Mouse (Mus musculus) adrenal gland, postnatal 4 days (tissue): ENCODE data around the gene Mgat5b. TPM values are rescaled to one million over a fixed set of nuclear protein-coding genes. Genes with fewer than 3 reads are reported as not detected.

Source experiments
- DNase-seq, 2 experiments: peaks; one replicate each; pipeline ENCODE4 v3.0.0; 2021 to 2022; ENCODE audit warnings: low spot score in 2 of 2, mixed read lengths in 2 of 2
- total RNA-seq, 2 experiments: library from RNA; stranded (reverse); gene quantifications; 2 replicates each; pipeline ENCODE4 v1.2.3; 2021

Gene Mgat5b
- total RNA-seq, 2 experiments from 2014 or later: 4.1 to 4.5 TPM

DNA sequence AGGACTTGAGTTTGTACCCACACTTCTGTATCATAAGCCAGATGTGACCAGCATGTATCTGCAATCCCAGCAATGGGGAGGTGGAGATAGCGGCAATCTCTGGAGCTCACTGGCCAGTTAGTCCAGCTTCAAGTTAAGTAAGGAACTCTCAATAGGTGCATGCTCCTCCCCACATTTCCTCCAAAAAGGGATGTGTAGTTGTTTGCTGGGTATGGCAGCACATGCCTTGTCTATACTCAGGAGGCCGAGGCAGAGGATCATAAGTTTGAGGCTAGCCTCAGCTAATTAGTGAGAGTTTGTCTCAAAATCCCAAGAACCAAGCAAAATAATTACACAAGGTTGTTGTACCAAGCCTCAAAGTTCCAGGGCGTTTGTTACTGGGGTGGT is 110.9 kb downstream of the Mgat5b start:
- no peak for DNase-seq

DNA sequence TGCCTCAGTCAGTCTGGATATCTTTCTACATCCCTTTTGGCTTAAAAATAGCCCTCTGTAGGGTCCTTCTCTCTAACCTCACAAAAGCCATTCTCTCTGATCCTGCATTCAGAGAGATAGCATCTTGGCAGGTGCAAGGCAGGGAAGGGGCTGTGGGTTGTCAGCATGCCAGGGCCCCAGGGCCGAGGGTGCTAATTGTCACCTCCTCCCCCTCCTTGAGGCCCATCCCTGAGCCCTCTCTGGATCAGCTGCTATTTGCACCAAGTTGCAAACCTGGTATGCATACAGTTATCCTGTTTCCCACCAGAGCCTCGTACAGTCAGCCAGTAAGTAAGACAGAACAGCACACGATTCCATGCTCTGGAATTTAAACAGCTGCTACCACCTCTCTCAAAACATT is 111.4 kb downstream of the Mgat5b start:
- DNase-seq: no peak

DNA sequence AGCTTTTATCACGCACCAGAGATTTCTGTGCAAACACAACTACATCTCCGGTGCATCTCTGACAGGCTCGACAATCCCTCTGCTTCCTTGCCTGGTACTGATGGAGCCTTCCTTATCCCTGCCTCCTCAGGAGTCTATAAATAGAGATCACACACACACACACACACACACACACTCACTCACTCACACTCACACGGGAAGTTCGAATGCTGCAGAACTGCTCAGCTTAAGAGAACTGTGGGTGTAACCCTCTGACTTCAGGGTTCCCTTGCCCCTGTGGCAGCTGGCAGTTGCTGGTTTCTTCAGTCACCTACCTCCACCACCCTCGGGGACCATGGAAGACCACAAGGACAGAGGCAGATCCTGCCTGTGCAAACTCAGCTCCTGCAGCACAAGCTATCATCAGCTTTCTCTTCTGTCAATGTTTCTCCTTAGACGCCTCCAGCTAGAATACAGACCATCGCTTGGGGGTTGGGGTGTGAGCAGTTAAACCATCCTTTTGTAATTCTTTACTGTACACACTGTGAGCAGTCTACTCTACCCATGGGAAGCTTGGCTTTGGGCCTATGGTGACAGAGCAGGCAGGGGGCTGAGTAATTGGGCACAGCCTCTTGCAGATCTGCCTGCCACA is 111.9 kb downstream of the Mgat5b start:
- no peak for DNase-seq

DNA sequence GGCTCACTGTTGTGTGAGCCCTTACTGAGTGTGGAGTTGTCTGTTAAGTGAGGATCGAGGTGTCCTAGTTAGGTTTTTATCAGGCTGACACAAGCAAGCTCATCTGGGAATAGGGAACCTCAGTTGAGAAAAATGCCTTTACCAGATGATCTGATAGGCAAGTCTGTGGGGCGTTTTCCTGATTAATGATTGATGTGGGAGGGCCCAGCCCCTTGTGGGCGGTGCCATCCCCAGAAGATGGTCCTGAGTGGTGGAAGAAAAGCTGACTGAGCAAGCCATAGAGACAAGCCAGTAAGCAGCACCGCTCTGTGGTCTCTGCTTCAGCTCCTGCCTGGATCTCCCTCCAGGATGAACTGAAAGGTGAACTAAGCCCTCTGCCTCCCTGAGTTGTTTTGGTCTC is 112.6 kb downstream of the Mgat5b start:
- DNase-seq: no peak

DNA sequence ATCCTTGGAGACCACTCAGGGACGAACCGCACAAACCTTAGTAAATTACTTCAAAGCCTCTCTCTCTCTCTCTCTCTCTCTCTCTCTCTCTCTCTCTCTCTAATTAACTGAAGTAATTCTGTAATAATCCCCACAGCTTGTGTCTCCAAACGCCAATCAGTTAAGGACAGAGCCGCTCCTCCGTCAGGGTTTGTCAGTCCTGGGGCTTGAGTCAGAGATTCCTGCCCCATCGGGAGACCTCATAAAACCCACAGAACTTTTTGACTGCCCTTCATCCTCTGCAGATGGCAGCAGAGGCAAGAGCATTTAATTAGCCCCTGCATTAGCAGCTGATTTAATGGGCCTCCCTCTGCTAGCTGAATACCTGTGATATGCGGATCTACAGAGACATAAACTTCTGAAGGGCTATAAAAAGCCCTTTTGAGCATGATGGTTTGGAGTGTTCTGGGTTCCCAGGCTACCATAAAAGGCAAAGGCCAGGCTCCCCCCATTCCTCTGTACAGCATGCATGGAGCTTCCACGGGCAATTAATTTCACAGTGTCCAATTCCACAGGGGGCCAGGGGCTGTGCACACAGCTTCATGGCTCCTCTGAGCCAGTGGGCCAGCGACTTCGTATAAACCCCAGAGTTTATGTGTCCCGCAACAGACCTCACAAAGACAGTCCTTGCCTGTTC is 117.1 kb downstream of the Mgat5b start:
- no peak for DNase-seq

Other genes with a start within 250 kb of the Mgat5b start
- gene St6galnac1, start 143.4 kb upstream of the Mgat5b start, total RNA-seq: under 1 TPM; 0.17 to 0.37 TPM
- gene Mxra7, start 90.8 kb upstream of the Mgat5b start, total RNA-seq: 10 to 100 TPM; 53.5 to 64.9 TPM
- 10 to 100 TPM; 34.1 to 34.2 TPM for gene Mettl23, start 75.6 kb upstream of the Mgat5b start, total RNA-seq
- gene Jmjd6, start 75.4 kb upstream of the Mgat5b start, total RNA-seq: 10 to 100 TPM; 38.6 to 39.2 TPM
- gene Mfsd11, start 66.4 kb upstream of the Mgat5b start, total RNA-seq: 10 to 100 TPM; 40.9 to 43.9 TPM
- gene Srsf2, start 65.8 kb upstream of the Mgat5b start, total RNA-seq: 100 to 1,000 TPM; 336 to 337 TPM
- gene Sec14l1, start 196.3 kb downstream of the Mgat5b start, total RNA-seq: 100 to 1,000 TPM; 171 to 174 TPM